Mouse (Mus musculus): ENCODE measurements at regions not wholly inside any gene's neighbourhood (a gene's known extent, or its start where the extent isn't known, plus 50 kb on each side); places are given as distances from the start of the nearest gene placed in this dataset.

GRCm38 (mm10) chr4:153599794-153600370, 117.3 kb upstream of the Ajap1 start:
- TF ChIP-seq CTCF (IDR thresholded peaks at IDR 0.05; ENCODE audit: low read depth, low read length) (no peak), POLR2A (IDR thresholded peaks at IDR 0.05; ENCODE audit: extremely low read depth, insufficient read depth, low read length) (no peak)

All from liver, adult 2 months (tissue).